Mouse (Mus musculus) liver, embryonic 15.5 days (tissue): ENCODE data around the gene Zfhx3. TPM values are rescaled to one million over a fixed set of nuclear protein-coding genes. Genes with fewer than 3 reads are reported as not detected.
A peak's percentile ranks its signal among the peaks of the same experiment; 100 is the strongest.

Experiments
- ATAC-seq: fragments of 200-750 bp; cut with Nextera tagmentation; 2 replicates; pipeline ENCODE4 v1.8.0; 2017; ENCODE audit warnings: moderate number of reproducible peaks, mild to moderate bottlenecking, moderate library complexity; ENCODE audit not compliant: insufficient read depth
- H3K27ac ChIP-seq: fragments of 300-500 bp; sonication (generic); replicated peaks from 2 replicates; pipeline ENCODE4 v1.5.1; 2015; ENCODE audit warnings: mild to moderate bottlenecking, inconsistent platforms
- H3K27me3 ChIP-seq: fragments of 300-500 bp; sonication (generic); 2 replicates; pipeline ENCODE4 v1.6.1; 2015; ENCODE audit warnings: mild to moderate bottlenecking, inconsistent platforms
- H3K36me3 ChIP-seq: fragments of 300-500 bp; sonication (generic); replicated peaks from 2 replicates; pipeline ENCODE4 v1.6.1; 2015; ENCODE audit warnings: moderate library complexity, mild to moderate bottlenecking, inconsistent platforms
- H3K4me1 ChIP-seq: fragments of 300-500 bp; sonication (generic); replicated peaks from 2 replicates; pipeline ENCODE4 v1.6.1; 2015; ENCODE audit warnings: inconsistent platforms
- H3K4me2 ChIP-seq: fragments of 300-500 bp; sonication (generic); 2 replicates; pipeline ENCODE4 v1.6.1; 2015; ENCODE audit warnings: moderate library complexity, mild to moderate bottlenecking, inconsistent platforms
- H3K4me3 ChIP-seq: fragments of 300-500 bp; sonication (generic); replicated peaks from 2 replicates; pipeline ENCODE4 v1.5.1; 2015; ENCODE audit warnings: mild to moderate bottlenecking, inconsistent platforms
- H3K9ac ChIP-seq: fragments of 300-500 bp; sonication (generic); 2 replicates; pipeline ENCODE4 v1.6.1; 2015; ENCODE audit warnings: moderate library complexity, mild to moderate bottlenecking, inconsistent platforms
- H3K9me3 ChIP-seq: fragments of 300-500 bp; sonication (generic); replicated peaks from 2 replicates; pipeline ENCODE4 v1.6.1; 2016; ENCODE audit warnings: inconsistent platforms
- WGBS: fragments of 180-500 bp; shearing (Covaris S2); methylation state at CpG from one replicate; pipeline ENCODE4 v1.1.7; 2015; ENCODE audit warnings: mixed read lengths; ENCODE audit not compliant: insufficient replicate concordance; 5-methylcytosine and 5-hydroxymethylcytosine counted together
- polyA plus RNA-seq: library from polyadenylated mRNA; unstranded; fragments of >200 nt; fragmentation: Nextera tagmentation; extraction: Ambion mirVana; gene quantifications from 2 replicates; pipeline ENCODE4 v1.2.1, GENCODE M21; 2015

The Zfhx3 gene
- polyA plus RNA-seq, 1 experiment from 2014 or later = 1.0 TPM

DNA sequence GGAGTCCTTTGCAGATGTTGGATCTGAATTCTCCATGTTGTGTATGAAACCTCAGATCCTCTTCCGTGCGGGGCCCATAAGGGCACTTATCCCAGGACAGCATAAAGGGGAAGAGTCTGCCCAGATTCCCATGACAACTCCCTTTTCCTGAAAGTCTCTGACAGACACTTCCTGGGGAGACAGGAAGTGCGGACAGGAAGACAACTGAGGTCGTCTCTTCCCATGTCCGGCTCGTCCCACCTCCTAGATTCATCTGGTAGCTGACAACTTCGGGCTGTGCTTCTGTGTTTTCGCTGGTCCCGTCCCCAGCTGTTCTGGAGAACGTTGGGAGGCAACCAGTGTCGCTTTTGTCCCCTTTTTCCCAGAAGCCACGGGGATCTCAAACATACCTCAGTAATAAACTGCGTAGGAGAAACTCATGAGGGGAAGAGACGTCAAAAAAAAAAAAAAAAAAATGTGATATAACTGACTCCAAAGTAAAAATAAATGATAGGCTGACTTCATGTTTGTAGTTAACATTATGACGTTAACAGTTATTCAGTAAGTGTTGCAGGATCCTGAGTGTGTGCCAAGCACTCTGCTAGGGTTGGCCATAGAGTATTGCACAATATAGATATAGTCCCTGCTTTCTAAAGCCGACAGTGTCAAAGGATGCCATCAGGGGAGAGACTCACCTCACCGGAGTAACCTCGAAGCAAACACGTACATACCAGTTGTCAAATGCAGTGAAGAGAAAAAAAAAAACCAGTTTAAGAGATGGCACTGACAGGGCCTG is 653.5 kb downstream of the Zfhx3 start:
- peaks cover 21% of the 10 kb centered on the region for H3K4me1 ChIP-seq

DNA sequence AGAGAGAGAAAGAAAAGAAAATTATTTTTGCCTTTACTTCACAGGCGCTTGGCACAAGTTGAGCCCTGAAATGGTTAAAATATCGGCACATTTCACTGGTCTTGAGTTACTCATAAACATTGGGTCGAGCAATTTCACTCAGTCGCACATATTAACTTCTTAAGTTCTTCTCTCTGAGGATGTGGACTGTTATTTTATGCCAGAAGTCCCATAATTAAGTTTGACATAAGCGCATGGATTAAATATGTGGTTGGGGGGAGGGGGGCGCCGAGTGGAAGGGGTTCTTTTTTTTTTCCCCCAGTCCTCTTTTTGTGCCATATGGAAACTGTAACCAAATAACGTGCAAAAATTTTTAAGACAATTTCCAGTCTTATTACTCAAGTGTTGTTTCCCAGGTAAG is 656.6 kb downstream of the Zfhx3 start:
- Histone ChIP-seq H3K4me2 (no peak overlapping the region), H3K4me3 (no peak overlapping the region), H3K27me3 (no peaks in the 10 kb centered on the region), H3K36me3 (no peaks in the 10 kb centered on the region), H3K9me3 (no peaks in the 10 kb centered on the region), H3K27ac (no peak overlapping the region), H3K9ac (no peak overlapping the region), H3K4me1 (peaks cover 9% of the 10 kb centered on the region)
- no peak for ATAC-seq
- 65% methylated on average over 8 of the region's 8 CpGs for WGBS

More for the DNA sequence above, 653.5 kb downstream of the Zfhx3 start:
- Histone ChIP-seq H3K4me2 (no peak overlapping the region), H3K9me3 (no peaks in the 10 kb centered on the region), H3K9ac (no peak overlapping the region), H3K27me3 (no peaks in the 10 kb centered on the region), H3K4me3 (no peak overlapping the region), H3K27ac (no peak overlapping the region), H3K36me3 (no peaks in the 10 kb centered on the region)
- peak; percentile 30; the same call in 1 of the 2 replicates for ATAC-seq
- 50% methylated on average over 19 of the region's 19 CpGs for WGBS

DNA sequence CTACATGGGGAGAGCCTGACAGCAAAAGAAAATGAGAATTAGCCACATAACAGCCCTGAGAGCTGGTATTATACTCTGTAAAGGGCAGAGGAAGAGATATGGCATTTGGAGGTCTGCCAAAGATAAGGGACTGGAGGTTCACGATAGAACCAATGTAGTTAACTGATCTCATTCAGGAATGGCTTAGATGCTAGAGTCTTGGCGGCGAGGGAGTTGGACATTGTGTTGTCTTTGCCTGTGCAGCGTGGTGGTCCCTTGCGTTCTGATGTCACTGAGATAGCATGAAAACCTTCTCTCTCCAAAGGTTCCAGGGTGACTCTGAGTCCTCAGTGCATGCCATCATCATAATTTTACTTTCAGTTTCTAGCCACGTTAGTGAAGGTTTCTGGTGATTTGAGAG is 657.1 kb downstream of the Zfhx3 start:
- H3K4me2 ChIP-seq = peak overlapping the region; percentile 31; the same call in 1 of the 2 replicates
- H3K36me3 ChIP-seq = no peaks in the 10 kb centered on the region
- no peak overlapping the region for H3K27ac ChIP-seq
- H3K4me3 ChIP-seq = peak overlapping the region; percentile 17; the same call in 1 of the 2 replicates
- no peaks in the 10 kb centered on the region for H3K9me3 ChIP-seq
- peaks cover 9% of the 10 kb centered on the region for H3K4me1 ChIP-seq
- H3K9ac ChIP-seq = no peak overlapping the region
- ATAC-seq = peak; percentile 68
- WGBS = 18% methylated on average over 6 of the region's 6 CpGs
- no peaks in the 10 kb centered on the region for H3K27me3 ChIP-seq

DNA sequence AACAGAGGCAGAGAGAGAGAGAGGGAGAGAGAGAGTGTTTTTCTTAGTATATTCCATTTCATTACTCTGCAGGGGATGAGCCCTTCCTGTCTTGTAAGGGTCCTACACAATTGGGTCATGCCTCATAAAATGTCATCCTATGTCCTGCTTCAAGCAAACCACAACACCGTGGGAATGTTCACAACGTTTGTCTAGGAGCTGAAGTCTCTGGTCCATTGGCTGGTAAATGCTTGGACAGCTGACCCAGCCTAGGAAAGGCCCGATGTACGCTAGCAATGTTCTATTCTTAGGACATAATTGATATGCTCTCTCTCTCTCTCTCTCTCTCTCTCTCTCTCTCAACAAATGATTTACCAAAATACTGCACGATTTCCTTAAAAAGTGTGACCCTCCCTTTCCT is 666.2 kb downstream of the Zfhx3 start:
- no peak for ATAC-seq
- no peaks in the 10 kb centered on the region for H3K36me3 ChIP-seq
- H3K4me2 ChIP-seq = no peak overlapping the region
- H3K9me3 ChIP-seq = no peaks in the 10 kb centered on the region
- H3K4me1 ChIP-seq = peaks cover 15% of the 10 kb centered on the region
- 0 out of 2 replicates have a peak, but pooled peaks cover 3% of the 10 kb centered on the region for H3K27me3 ChIP-seq
- H3K9ac ChIP-seq = no peak overlapping the region
- WGBS = 43% methylated on average over 5 of the region's 5 CpGs
- H3K27ac ChIP-seq = no peak overlapping the region
- H3K4me3 ChIP-seq = no peak overlapping the region

GRCm38 (mm10) chr8:108609114-108609513 is 666.7 kb downstream of the Zfhx3 start:
- ATAC-seq = no peak
- Histone ChIP-seq H3K4me3 (no peak overlapping the region), H3K4me1 (peaks cover 15% of the 10 kb centered on the region), H3K36me3 (no peaks in the 10 kb centered on the region), H3K9me3 (no peaks in the 10 kb centered on the region), H3K27ac (no peak overlapping the region), H3K9ac (no peak overlapping the region), H3K27me3 (0 out of 2 replicates have a peak, but pooled peaks cover 3% of the 10 kb centered on the region), H3K4me2 (no peak overlapping the region)
- 57% methylated on average over 5 of the region's 5 CpGs for WGBS

DNA sequence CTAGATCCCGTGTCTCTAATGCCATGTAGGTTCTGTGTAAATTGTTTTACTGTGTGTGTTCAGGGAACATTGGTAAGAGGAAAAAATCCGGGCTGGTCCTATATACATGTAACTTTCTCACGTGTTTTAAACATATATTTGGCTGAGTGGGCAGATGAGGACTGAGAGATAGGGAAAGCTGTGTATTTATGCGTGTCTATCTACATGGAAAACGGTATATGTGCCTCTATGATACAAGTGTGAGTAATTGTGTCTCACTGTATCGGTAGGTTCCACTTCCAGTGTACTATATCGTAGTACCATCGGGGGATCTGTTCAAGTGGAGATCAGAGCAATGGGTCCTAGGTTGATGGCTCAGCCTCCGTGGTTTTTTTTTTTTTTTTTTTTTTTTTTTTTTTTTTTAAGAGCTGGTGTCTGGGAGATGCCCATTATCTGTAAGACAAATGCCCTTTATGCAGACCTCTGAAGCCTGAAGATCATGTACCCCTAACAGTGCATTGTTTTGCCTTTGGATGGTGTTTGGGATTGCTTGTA is 668.8 kb downstream of the Zfhx3 start:
- Histone ChIP-seq H3K27me3 (0 out of 2 replicates have a peak, but pooled peaks cover 3% of the 10 kb centered on the region), H3K4me1 (peaks cover 15% of the 10 kb centered on the region), H3K9ac (no peak overlapping the region), H3K36me3 (no peaks in the 10 kb centered on the region), H3K27ac (no peak overlapping the region), H3K4me2 (no peak overlapping the region), H3K4me3 (no peak overlapping the region), H3K9me3 (no peaks in the 10 kb centered on the region)
- no peak for ATAC-seq
- 37% methylated on average over 9 of the region's 9 CpGs for WGBS

DNA sequence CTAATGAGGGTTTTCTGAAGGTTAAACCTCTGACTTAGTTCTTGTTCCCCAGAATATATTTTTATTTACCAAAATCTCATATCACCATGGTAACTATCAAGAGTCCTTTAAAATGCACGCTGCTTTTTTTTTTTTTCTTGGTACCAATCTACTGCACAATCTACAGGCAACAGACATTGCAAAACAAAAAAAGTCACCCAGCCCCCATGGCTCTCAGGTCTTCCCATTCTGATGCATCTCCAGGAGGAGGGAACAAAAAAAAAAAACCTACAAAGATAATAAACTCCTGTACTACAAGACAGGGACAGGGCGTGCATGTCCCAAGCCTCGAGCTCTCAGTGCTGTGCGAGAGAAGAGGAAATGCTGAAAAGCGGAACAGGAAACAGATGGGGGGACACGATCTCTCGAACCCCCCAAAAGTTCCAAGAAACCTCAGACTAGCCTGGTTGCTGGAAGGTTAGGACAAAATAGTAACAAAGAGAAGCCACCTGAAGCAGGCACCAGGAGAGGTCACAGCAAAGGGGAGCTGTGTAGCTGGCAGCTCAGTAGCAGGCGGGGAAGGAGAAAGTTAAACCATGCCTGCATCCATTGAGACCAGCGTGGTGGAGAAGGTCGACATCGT is 669.5 kb downstream of the Zfhx3 start:
- Histone ChIP-seq H3K4me1 (peaks cover 15% of the 10 kb centered on the region), H3K4me2 (peak overlapping the region; percentile 47), H3K9ac (no peak overlapping the region), H3K27me3 (0 out of 2 replicates have a peak, but pooled peaks cover 3% of the 10 kb centered on the region), H3K27ac (no peak overlapping the region), H3K36me3 (no peaks in the 10 kb centered on the region), H3K9me3 (no peaks in the 10 kb centered on the region), H3K4me3 (0 out of 2 replicates have a peak overlapping the region, but pooled peaks have one; percentile 12)
- ATAC-seq = no peak
- 15% methylated on average over 11 of the region's 11 CpGs for WGBS

DNA sequence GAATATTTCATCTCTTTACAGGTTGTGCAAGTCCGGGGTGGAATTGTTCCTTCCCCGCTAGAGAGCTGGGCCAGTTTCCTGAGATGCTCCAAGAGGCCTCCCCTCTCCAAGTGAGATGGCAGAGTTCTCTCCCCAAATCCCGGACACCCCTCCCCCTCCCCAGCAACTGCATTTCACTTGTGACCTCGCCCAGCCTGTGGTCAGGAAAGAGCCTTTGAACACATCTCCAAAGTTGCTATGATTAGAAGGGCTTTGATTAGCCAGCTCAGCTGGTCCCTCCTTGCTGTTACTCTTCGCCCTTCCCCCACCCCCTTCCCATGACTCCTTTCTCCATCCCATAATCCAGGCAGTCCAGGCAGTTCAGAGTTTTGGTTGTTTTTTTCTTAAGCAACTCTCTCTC is 670.4 kb downstream of the Zfhx3 start:
- 27% methylated on average over 5 of the region's 5 CpGs for WGBS

DNA sequence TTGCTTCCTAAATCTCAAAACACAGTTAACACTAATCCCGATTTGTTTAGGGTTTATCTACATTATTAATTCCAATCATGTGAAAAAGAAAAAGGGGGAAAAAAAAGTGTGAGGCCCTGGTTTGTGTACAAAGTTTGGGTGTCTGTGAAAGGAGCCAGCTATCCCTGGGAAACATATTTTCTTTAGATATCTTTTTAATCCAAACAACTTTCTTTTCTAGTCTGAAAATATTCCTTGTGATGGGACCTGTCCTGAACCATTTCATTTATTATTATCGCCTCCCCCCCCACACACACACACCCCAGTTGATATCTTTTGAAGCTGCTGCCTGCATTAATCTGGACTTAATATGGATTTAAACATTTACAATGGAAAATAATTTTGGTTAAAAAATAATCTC is 670.8 kb downstream of the Zfhx3 start:
- Histone ChIP-seq H3K4me1 (peaks cover 15% of the 10 kb centered on the region), H3K4me3 (no peak overlapping the region), H3K27ac (no peak overlapping the region), H3K4me2 (no peak overlapping the region), H3K9me3 (no peaks in the 10 kb centered on the region), H3K27me3 (no peaks in the 10 kb centered on the region), H3K36me3 (no peaks in the 10 kb centered on the region), H3K9ac (no peak overlapping the region)
- WGBS = 46% methylated on average over 2 of the region's 2 CpGs
- no peak for ATAC-seq

More for the DNA sequence above, 670.4 kb downstream of the Zfhx3 start:
- no peak overlapping the region for H3K9ac ChIP-seq
- no peak overlapping the region for H3K27ac ChIP-seq
- no peak overlapping the region for H3K4me3 ChIP-seq
- H3K4me2 ChIP-seq = no peak overlapping the region
- H3K9me3 ChIP-seq = no peaks in the 10 kb centered on the region
- H3K4me1 ChIP-seq = peaks cover 15% of the 10 kb centered on the region
- 0 out of 2 replicates have a peak, but pooled peaks cover 2% of the 10 kb centered on the region for H3K27me3 ChIP-seq
- ATAC-seq = no peak
- no peaks in the 10 kb centered on the region for H3K36me3 ChIP-seq

GRCm38 (mm10) chr8:108621296-108621695 is 678.9 kb downstream of the Zfhx3 start:
- Histone ChIP-seq H3K36me3 (no peaks in the 10 kb centered on the region), H3K9ac (no peak overlapping the region), H3K4me1 (no peaks in the 10 kb centered on the region), H3K27me3 (no peaks in the 10 kb centered on the region), H3K27ac (no peak overlapping the region), H3K4me3 (no peak overlapping the region), H3K9me3 (no peaks in the 10 kb centered on the region), H3K4me2 (no peak overlapping the region)
- WGBS = 53% methylated on average over 7 of the region's 7 CpGs
- ATAC-seq = no peak

DNA sequence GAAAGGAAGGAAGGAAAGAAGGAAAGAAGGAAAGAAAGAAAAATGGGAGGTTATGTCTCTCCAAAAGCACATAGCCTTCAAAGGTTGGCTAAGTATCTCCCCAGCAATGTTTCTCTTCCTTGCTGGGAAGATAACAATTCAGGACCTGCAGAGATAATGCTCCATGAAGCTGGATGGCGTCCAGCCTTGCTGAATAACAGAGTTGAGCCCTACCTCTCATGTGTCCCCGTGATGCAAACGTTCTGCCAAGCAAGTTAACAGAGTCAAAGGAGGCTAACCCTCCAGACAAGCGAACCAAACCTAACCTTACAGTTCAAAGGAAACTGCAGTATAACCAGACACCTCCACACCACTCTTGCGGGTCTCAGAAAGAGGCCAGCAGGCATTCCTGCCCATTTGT is 681.2 kb downstream of the Zfhx3 start:
- Histone ChIP-seq H3K4me3 (no peak overlapping the region), H3K27me3 (no peaks in the 10 kb centered on the region), H3K9me3 (no peaks in the 10 kb centered on the region), H3K4me1 (no peaks in the 10 kb centered on the region), H3K27ac (no peak overlapping the region), H3K9ac (no peak overlapping the region), H3K36me3 (no peaks in the 10 kb centered on the region), H3K4me2 (no peak overlapping the region)
- WGBS = 39% methylated on average over 5 of the region's 5 CpGs
- ATAC-seq = no peak
